Mouse (Mus musculus) megakaryocyte, embryonic 14.5 days (primary cell): Measurements from ENCODE around the gene Myo1e. TPM values are rescaled to one million over a fixed set of nuclear protein-coding genes. Genes with fewer than 3 reads are reported as not detected.

ENCODE experiments used
- H3K27me3 ChIP-seq: replicated peaks from 2 replicates; pipeline ENCODE3; 2012; ENCODE audit warnings: inconsistent platforms
- H3K36me3 ChIP-seq: replicated peaks from 2 replicates; pipeline ENCODE3; 2012; ENCODE audit warnings: low read length, inconsistent platforms, mixed read lengths
- H3K4me1 ChIP-seq: 2 replicates; pipeline ENCODE4 v1.6.1; 2012; ENCODE audit warnings: inconsistent platforms
- H3K4me3 ChIP-seq: replicated peaks from 2 replicates; pipeline ENCODE3; 2012; ENCODE audit warnings: moderate library complexity, mild to moderate bottlenecking, inconsistent platforms
- H3K9me3 ChIP-seq: 2 replicates; pipeline ENCODE4 v1.6.1; 2012; ENCODE audit warnings: inconsistent platforms
- FLI1 ChIP-seq: IDR thresholded peaks from 2 replicates; pipeline ENCODE4 v1.6.1; 2012; ENCODE audit warnings: low read length, inconsistent platforms, mixed read lengths
- GATA1 ChIP-seq: IDR thresholded peaks from 3 replicates; pipeline ENCODE4 v1.6.1; 2012; ENCODE audit warnings: mixed read lengths, low read length, inconsistent platforms, borderline replicate concordance
- polyA plus RNA-seq: library from polyadenylated mRNA; stranded (reverse); fragments of >175 nt; gene quantifications from 2 replicates; pipeline ENCODE4 v1.2.3, GENCODE M21; 2012; ENCODE audit warnings: low replicate concordance; ENCODE audit not compliant: insufficient read depth

Gene Myo1e
- polyA plus RNA-seq, 1 experiment: 16.7 TPM

- Histone ChIP-seq H3K36me3 (peaks cover 55% of the 10 kb centered on the region), H3K27me3 (no peaks in the 10 kb centered on the region), H3K4me3 (peak within 1 kb of the TSS; percentile 98), H3K9me3 (no peaks in the 10 kb centered on the region), H3K4me1 (peaks cover 22% of the 10 kb centered on the region)
- TF ChIP-seq GATA1 (no peak), FLI1 (no peak)
These were observed 214.3 kb downstream of the Myo1e start, which contains the start of gene Ccnb2 for GRCm38 (mm10) chr9:70421257-70422056. TSS of gene Ccnb2 (minus strand) at chr9:70421547.

DNA sequence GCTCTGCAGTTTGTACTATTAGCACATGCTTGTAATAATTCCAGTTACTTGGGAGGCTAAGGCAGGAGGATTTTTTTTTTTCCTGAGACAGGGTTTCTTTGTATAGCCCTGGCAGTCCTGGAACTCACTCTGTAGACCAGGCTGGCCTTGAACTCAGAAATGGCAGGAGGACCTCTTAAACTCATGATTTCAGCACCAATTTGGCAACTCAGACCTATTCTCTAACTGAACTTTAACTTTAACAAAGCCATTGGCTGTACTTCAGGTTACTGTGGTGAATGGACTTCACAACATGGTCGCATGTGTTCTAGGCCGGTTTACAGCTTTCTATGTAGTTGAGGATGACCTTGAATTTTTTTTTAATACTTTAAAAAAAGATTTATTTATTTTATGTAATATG is 215.5 kb downstream of the Myo1e start:
- Histone ChIP-seq H3K36me3 (peaks cover 57% of the 10 kb centered on the region), H3K27me3 (no peaks in the 10 kb centered on the region)
- TF ChIP-seq GATA1: no peak
- TF ChIP-seq FLI1: no peak

GRCm38 (mm10) chr9:70439959-70440358 is 232.8 kb downstream of the Myo1e start:
- TF ChIP-seq GATA1: no peak
- no peak for TF ChIP-seq FLI1
- Histone ChIP-seq H3K4me1 (no peaks in the 10 kb centered on the region), H3K9me3 (no peaks in the 10 kb centered on the region), H3K4me3 (no peak overlapping the region), H3K36me3 (peaks cover 86% of the 10 kb centered on the region), H3K27me3 (no peaks in the 10 kb centered on the region)

More for the DNA sequence above, 215.5 kb downstream of the Myo1e start:
- Histone ChIP-seq H3K4me3 (no peak overlapping the region), H3K9me3 (no peaks in the 10 kb centered on the region), H3K4me1 (peaks cover 22% of the 10 kb centered on the region)

DNA sequence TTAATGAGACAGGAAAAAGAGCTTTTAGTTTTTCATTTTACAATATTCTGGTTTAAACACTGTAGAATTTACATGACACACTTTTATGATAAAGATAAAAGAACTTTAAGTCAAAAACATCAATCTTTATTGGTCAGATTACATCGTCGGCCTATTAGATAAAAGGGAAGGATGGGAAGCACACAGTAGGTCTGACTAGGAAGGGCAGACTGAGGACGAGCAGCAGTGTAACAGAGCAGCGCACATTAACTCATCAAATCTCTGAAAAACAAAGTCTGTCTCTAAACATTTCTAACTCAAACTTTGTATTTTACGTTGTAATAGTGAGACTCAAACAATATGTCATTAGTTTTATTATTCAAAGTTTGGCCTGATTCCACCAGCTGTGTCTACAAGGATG is 241.9 kb downstream of the Myo1e start:
- peaks cover 88% of the 10 kb centered on the region for H3K36me3 ChIP-seq
- peaks cover 5% of the 10 kb centered on the region for H3K4me1 ChIP-seq

More for the DNA sequence above, 241.9 kb downstream of the Myo1e start:
- Histone ChIP-seq H3K27me3 (no peaks in the 10 kb centered on the region), H3K9me3 (no peaks in the 10 kb centered on the region), H3K4me3 (no peak overlapping the region)
- no peak for TF ChIP-seq FLI1
- no peak for TF ChIP-seq GATA1

Other genes starting within 250 kb of the Myo1e start
- gene Bnip2, start 217.9 kb upstream of the Myo1e start, polyA plus RNA-seq: 29.5 and 45.8 TPM in 2 replicates
- 9.4 and 33.9 TPM in 2 replicates for gene Gtf2a2, start 194.8 kb upstream of the Myo1e start, polyA plus RNA-seq
- not detected in 2 replicates for gene Gcnt3, start 169.3 kb upstream of the Myo1e start, polyA plus RNA-seq
- not detected in 2 replicates for gene Fam81a, start 64.8 kb upstream of the Myo1e start, polyA plus RNA-seq
- 1.5 and 16.4 TPM in 2 replicates for gene Ccnb2, start 214.2 kb downstream of the Myo1e start, polyA plus RNA-seq